Mouse (Mus musculus) ES-E14 (cell line): ENCODE measurements around the gene Cd320. TPM values are rescaled to one million over a fixed set of nuclear protein-coding genes. Genes with fewer than 3 reads are reported as not detected.
"Not testable (repeated sequence)": the region's sequence is repeated elsewhere in the genome, so short reads cannot be mapped to it uniquely, and the experiment has no call there.

ENCODE experiments used
- DNase-seq: peaks from one replicate; pipeline ENCODE4 v3.0.0-alpha.2; 2013; ENCODE audit warnings: low read depth, low spot score
- H3K27ac ChIP-seq: 2 replicates; pipeline ENCODE4 v1.5.1; 2012; ENCODE audit warnings: low read depth, mild to moderate bottlenecking, low read length, moderate library complexity, mixed read lengths; ENCODE audit not compliant: poor library complexity, insufficient read depth, severe bottlenecking
- H3K36me3 ChIP-seq: 2 replicates; pipeline ENCODE4 v1.6.1; 2012; ENCODE audit warnings: mild to moderate bottlenecking, low read length, moderate library complexity, mixed read lengths; ENCODE audit not compliant: control insufficient read depth, poor library complexity, insufficient read depth, severe bottlenecking
- H3K4me1 ChIP-seq, 2 experiments: fragments of 150-350 bp in 1 of 2; sonication (generic) in 1 of 2; 2 replicates each; pipeline ENCODE4 v1.6.1; 2012; ENCODE audit warnings: low read length in 2 of 2, mild to moderate bottlenecking in 1 of 2, mixed read lengths in 1 of 2; ENCODE audit not compliant: control insufficient read depth in 2 of 2, insufficient read depth in 2 of 2, poor library complexity in 1 of 2
- H3K4me3 ChIP-seq, 2 experiments: fragments of 150-350 bp in 1 of 2; sonication (generic) in 1 of 2; 2 replicates each; pipeline ENCODE4 v1.5.1; 2012; ENCODE audit warnings: low read length in 2 of 2, low read depth in 1 of 2, mild to moderate bottlenecking in 1 of 2, mixed read lengths in 1 of 2; ENCODE audit not compliant: insufficient read depth in 1 of 2, poor library complexity in 1 of 2, severe bottlenecking in 1 of 2
- H3K9ac ChIP-seq: 2 replicates; pipeline ENCODE4 v1.6.1; 2012; ENCODE audit warnings: low read depth, mild to moderate bottlenecking, low read length, mixed read lengths; ENCODE audit not compliant: poor library complexity, insufficient read depth, severe bottlenecking
- H3K9me3 ChIP-seq: fragments of 150-350 bp; sonication (generic); 2 replicates; pipeline ENCODE4 v1.6.1; 2012; ENCODE audit warnings: low read depth, mild to moderate bottlenecking, low read length; ENCODE audit not compliant: control insufficient read depth, insufficient read depth
- CHD2 ChIP-seq: IDR thresholded peaks from 2 replicates; pipeline ENCODE4 v1.6.1; 2014; ENCODE audit warnings: mild to moderate bottlenecking, low read depth, low read length, inconsistent platforms
- HCFC1 ChIP-seq: IDR thresholded peaks from 2 replicates; pipeline ENCODE4 v1.6.1; 2012; ENCODE audit warnings: low read length, inconsistent platforms, borderline replicate concordance; ENCODE audit not compliant: insufficient read depth
- MAFK ChIP-seq: IDR thresholded peaks from 2 replicates; pipeline ENCODE4 v1.6.1; 2014; ENCODE audit warnings: mild to moderate bottlenecking, low read depth, low read length, inconsistent platforms; ENCODE audit not compliant: insufficient read depth
- ZC3H11A ChIP-seq: IDR thresholded peaks from 2 replicates; pipeline ENCODE4 v1.6.1; 2012; ENCODE audit warnings: low read depth, mild to moderate bottlenecking, inconsistent platforms, low read length, borderline replicate concordance
- ZNF384 ChIP-seq: IDR thresholded peaks from 2 replicates; pipeline ENCODE4 v1.6.1; 2012; ENCODE audit warnings: low read depth, low read length, inconsistent platforms
- in situ Hi-C, 2 experiments: fragments of 600-800 bp; cut with MboI; formaldehyde crosslinking; loops; one replicate each; pipeline ENCODE4 v1.15.1; 2025; ENCODE audit warnings: low sequenced_read_pairs in 2 of 2, inconsistent platforms in 1 of 2; ENCODE audit not compliant: unreplicated experiment in 2 of 2
- total RNA-seq: library from RNA; depleted of rRNA; stranded (reverse); fragments of 300-350 nt; gene quantifications from 2 replicates; pipeline ENCODE4 v1.2.3, GENCODE M21; 2012; rRNA removed

Gene Cd320
- total RNA-seq, 1 experiment: 131 TPM

DNA sequence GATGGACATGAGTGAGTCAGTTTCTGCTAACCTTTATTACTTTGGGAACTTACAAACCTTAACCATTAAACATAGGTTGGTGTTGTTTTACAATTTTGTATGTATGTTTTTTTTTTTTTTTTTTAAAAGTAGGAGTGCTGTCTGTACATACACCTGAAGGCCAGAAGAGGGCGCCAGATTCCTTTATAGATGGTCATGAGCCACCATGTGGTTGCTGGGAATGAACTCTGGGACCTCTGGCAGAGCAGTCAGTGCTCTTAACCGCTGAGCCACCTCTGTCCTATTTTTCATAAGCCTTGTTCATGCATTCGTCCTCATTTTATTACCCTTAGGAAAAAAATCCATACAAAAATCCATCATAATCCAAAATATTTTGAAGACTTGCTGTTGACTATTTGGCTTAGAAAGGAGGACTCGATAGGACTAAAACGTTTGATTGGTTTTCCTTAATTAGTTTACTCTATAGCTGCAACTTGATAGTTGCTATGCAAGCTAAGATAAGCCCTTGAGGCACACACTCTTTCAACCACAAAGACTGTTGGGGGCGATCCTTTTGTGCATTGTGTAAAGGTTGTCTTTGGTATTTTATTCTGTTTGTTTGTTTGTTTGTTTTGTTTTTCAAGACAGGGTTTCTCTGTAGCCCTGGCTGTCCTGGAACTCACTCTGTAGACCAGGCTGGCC lies 54.4 kb downstream of the Cd320 start:
- Histone ChIP-seq H3K9me3 (no peaks in the 10 kb centered on the region), H3K27ac (peak overlapping the region; percentile 44; the same call in 1 of the 2 replicates), H3K9ac (no peak overlapping the region; the same call in 1 of the 2 replicates), H3K4me3 (no peak overlapping the region), H3K36me3 (no peaks in the 10 kb centered on the region), H3K4me1 (peaks cover 14 to 21% of the 10 kb centered on the region in 2 experiments)
- in situ Hi-C loops: no loop called here
- peak; percentile 80 for DNase-seq
- no peak for TF ChIP-seq CHD2
- peak; percentile 99 for TF ChIP-seq ZNF384
- TF ChIP-seq ZC3H11A: peak; percentile 63; the same call in 1 of the 2 replicates
- TF ChIP-seq HCFC1: peak; percentile 32; the same call in 1 of the 2 replicates
- TF ChIP-seq MAFK: no peak

- H3K4me3 ChIP-seq, H3K36me3 ChIP-seq, H3K9ac ChIP-seq, DNase-seq, H3K27ac ChIP-seq, in situ Hi-C loops, H3K9me3 ChIP-seq: not testable (repeated sequence)
- peaks cover 14 to 19% of the 10 kb centered on the region in 2 experiments for H3K4me1 ChIP-seq
Observed at GRCm38 (mm10) chr17:33898193-33898592, 55.3 kb downstream of the Cd320 start.

Other genes starting within 250 kb of the Cd320 start
- 13.6 and 19.8 TPM in 2 replicates for gene Zfp414, start 214.0 kb upstream of the Cd320 start, total RNA-seq
- gene Pram1, start 205.0 kb upstream of the Cd320 start, total RNA-seq: 0.45 and 0.69 TPM in 2 replicates
- 151 and 195 TPM in 2 replicates for gene Hnrnpm, start 156.2 kb upstream of the Cd320 start, total RNA-seq
- gene March2, start 124.4 kb upstream of the Cd320 start, total RNA-seq: 14.3 and 17.4 TPM in 2 replicates
- 26.0 and 34.8 TPM in 2 replicates for gene Rab11b, start 82.6 kb upstream of the Cd320 start, total RNA-seq
- gene Angptl4, start 61.3 kb upstream of the Cd320 start, total RNA-seq: 30.5 and 39.3 TPM in 2 replicates
- 81.1 and 165 TPM in 2 replicates for gene Kank3, start 32.6 kb upstream of the Cd320 start, total RNA-seq
- gene Rps28, start 18.5 kb upstream of the Cd320 start, total RNA-seq: 5,476 and 6,336 TPM in 2 replicates
- gene Ndufa7, start 18.5 kb upstream of the Cd320 start, total RNA-seq: 639 and 871 TPM in 2 replicates
- 11.6 and 19.7 TPM in 2 replicates for gene Gm7029, start 30.7 kb downstream of the Cd320 start, total RNA-seq
- 149 and 187 TPM in 2 replicates for gene Kifc1, start 47.6 kb downstream of the Cd320 start, total RNA-seq
- 33.2 and 46.0 TPM in 2 replicates for gene Platr17, start 62.0 kb downstream of the Cd320 start, total RNA-seq
- gene Daxx, start 66.3 kb downstream of the Cd320 start, total RNA-seq: 67.3 and 73.7 TPM in 2 replicates
- 39.4 and 64.9 TPM in 2 replicates for gene Tapbp, start 72.8 kb downstream of the Cd320 start, total RNA-seq
- 32.8 and 34.8 TPM in 2 replicates for gene Zbtb22, start 72.8 kb downstream of the Cd320 start, total RNA-seq
- gene Rgl2, start 86.5 kb downstream of the Cd320 start, total RNA-seq: 65.8 and 129 TPM in 2 replicates
- 175 and 201 TPM in 2 replicates for gene Pfdn6, start 97.3 kb downstream of the Cd320 start, total RNA-seq
- 65.6 and 78.2 TPM in 2 replicates for gene Wdr46, start 97.6 kb downstream of the Cd320 start, total RNA-seq
- gene B3galt4, start 108.4 kb downstream of the Cd320 start, total RNA-seq: 10.3 and 15.3 TPM in 2 replicates
- gene Vps52, start 112.7 kb downstream of the Cd320 start, total RNA-seq: 23.2 and 24.8 TPM in 2 replicates
- gene Rps18, start 112.9 kb downstream of the Cd320 start, total RNA-seq: 4,706 and 5,724 TPM in 2 replicates
- 69.5 and 155 TPM in 2 replicates for gene H2-K1, start 157.3 kb downstream of the Cd320 start, total RNA-seq
- 5.6 and 8.9 TPM in 2 replicates for gene Ring1, start 181.6 kb downstream of the Cd320 start, total RNA-seq
- gene H2-Ke6, start 185.0 kb downstream of the Cd320 start, total RNA-seq: 15.5 and 27.7 TPM in 2 replicates
- 253 and 394 TPM in 2 replicates for gene Slc39a7, start 188.6 kb downstream of the Cd320 start, total RNA-seq
- 52.4 and 79.2 TPM in 2 replicates for gene Rxrb, start 188.7 kb downstream of the Cd320 start, total RNA-seq
- gene Col11a2, start 196.3 kb downstream of the Cd320 start, total RNA-seq: 1.3 and 1.4 TPM in 2 replicates
- 0.54 TPM in 1 of 2 replicates, not detected in the other for gene H2-Oa, start 249.2 kb downstream of the Cd320 start, total RNA-seq